Mouse (Mus musculus): ENCODE measurements around the gene Hk1.

The Hk1 gene

DNA sequence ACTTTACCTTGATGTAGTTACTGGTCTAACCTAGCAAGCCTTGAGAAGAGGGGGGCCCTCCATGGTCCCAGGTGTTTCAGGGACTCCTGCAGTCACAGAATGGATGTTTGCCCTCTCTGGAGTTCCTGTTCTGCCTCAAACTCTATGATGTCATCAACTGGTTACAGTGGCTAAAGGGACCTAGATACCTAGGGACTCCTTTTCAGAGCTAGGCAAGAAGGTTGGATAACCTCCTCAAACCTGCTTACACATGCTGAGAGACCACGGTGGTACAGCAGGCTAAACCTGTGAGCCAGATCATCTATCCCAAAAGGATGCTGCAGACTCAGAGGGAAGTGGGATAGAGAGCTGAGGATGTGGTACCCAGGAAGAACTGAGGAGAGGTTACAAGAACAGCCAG lies at the start of gene Hk1:
TSS of gene Hk1 (minus strand) at position 101 of the 400 bp plus-strand sequence.
- no peak for DNase-seq (ENCODE audit: low spot score)

GRCm38 (mm10) chr10:62425081-62425871 lies 45.6 kb upstream of the Hk1 start:
- no peak for DNase-seq (ENCODE audit: low spot score)

GRCm38 (mm10) chr10:62422255-62422654 lies 42.5 kb upstream of the Hk1 start, which contains the start of gene Hkdc1:
Hkdc1 (minus strand) TSS chr10:62422491.
- DNase-seq (ENCODE audit: low spot score): no peak

- no peak for DNase-seq (ENCODE audit: low spot score)
Measured at GRCm38 (mm10) chr10:62421127-62421526, 41.4 kb upstream of the Hk1 start.

DNA sequence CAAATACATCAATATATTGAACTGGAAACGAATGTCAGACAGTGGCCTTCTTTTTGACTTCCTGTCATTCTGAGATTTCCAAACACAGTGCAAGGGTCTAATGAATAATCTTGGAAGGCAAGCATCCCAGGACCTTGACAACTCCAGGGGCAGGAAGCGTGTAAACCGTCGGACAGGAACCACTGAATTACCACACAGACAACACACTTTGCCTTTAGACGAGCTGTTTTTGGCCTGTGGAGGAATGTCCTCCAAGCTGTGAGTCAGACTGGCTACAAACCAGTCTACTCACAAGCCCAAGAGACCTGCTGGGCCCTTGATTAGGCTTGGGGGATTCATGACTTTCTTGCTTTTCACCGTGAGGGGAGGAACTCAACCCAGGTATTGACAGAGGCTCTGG lies 40.7 kb upstream of the Hk1 start:
- no peak for DNase-seq (ENCODE audit: low spot score)

DNA sequence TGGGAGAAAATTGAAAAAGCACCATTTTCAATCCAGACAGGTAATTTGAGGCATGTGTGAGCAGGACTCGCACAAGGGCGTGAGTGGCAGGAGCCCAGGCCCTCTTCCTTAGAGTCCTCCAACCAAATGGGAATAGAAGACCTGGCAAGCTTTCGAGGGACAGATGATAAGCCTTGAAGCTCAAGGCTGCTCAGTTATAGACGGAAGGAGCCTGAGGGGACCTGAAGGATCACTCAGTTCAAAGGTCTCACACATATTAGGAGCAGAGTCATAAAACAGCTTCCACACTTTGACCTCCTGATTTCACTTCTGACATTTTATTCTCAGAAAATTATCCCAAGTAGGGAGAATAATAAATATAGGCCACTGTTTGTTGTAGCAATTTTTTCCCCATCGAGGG lies 39.7 kb upstream of the Hk1 start:
- no peak for DNase-seq (ENCODE audit: low spot score)

GRCm38 (mm10) chr10:62418831-62419356 lies 39.2 kb upstream of the Hk1 start:
- no peak for DNase-seq (ENCODE audit: low spot score)

GRCm38 (mm10) chr10:62413606-62413982 lies 33.9 kb upstream of the Hk1 start:
- no peak for DNase-seq (ENCODE audit: low spot score)

GRCm38 (mm10) chr10:62412906-62413605 lies 33.3 kb upstream of the Hk1 start:
- DNase-seq (ENCODE audit: low spot score): no peak

- DNase-seq (ENCODE audit: low spot score): no peak
Measured at GRCm38 (mm10) chr10:62411431-62412410, 32.0 kb upstream of the Hk1 start.

DNA sequence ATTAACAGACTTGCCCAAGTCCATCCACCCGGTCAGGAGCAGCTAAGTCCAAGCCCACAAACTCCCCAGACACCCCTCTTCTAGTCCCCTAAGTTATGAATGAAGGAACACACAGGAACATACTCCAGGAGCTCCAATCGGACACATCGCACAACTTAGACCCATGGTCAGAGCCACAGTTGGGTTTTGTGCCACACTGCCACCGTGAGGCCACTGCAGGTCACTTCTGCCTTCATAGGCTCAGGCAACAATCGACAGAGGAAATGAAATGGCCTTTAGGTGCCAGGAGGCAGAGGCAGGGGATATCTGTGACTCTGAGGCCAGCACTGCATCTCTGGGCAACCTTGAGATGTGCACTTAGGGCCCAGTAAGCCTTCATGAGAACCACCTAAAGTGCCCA lies 31.2 kb upstream of the Hk1 start:
- DNase-seq (ENCODE audit: low spot score): peak; percentile 80

GRCm38 (mm10) chr10:62404901-62405300 lies 25.2 kb upstream of the Hk1 start:
- peak; percentile 71 for DNase-seq (ENCODE audit: low spot score)

DNA sequence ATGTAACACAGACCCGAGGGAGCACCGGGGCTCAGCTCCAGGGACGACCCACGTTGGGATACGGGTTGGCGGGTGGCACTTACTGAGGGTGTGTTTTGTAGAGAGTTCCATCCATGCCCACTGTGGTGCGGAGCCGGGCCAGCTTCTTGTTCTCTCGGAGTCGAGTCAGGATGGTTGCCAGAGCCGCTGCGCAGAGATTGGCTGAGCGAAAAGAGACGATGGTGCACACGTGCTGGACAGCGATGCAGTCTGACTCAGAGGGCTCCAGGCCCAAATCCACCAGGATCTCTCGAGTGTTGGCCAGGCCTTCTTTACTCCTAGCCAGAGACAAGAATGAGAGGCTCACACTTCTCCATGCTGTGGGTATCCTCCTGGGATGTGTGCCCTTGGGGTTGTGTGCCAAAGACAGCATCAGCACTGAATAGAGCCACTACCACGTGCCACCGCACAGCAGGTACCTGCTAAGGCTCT lies 22.0 kb upstream of the Hk1 start:
- no peak for DNase-seq (ENCODE audit: low spot score)

DNA sequence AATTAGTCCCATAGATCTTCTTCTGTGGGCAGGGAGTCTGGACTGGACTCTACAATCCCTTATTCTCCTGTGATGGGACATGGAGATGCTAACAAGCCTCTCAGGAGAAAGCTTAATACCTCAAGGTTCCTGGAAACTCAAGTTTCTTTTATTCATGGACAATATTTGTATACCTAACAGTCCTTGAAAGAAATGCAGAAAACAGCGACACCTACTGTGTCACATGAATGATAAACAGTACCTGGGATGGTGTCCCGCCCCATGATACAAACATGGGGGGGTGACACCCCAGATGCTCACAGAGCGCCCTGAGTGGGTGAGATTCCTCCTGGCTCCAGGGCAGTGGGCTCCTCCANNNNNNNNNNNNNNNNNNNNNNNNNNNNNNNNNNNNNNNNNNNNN lies 3.3 kb upstream of the Hk1 start:
- no peak for DNase-seq (ENCODE audit: low spot score)

GRCm38 (mm10) chr10:62380936-62381335 lies 1.2 kb upstream of the Hk1 start:
- no peak for DNase-seq (ENCODE audit: low spot score)

DNA sequence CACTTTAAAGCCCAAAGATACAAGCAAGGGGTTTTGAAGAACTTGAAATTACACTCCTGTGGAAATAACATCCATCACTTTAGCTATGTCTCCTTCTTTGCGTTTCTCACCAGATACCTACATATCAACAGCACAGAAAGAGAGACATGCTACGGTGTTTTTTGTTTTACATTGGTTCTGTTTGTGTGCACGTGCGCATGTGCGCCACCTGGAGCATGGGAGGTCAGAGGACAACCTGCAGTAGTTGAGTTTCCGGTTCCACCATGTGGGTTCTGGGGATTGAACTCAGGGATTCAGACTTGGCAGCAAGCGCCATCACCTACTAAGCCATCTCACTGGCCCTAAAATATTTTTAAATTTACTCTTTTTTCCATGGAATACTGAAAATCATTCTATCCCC lies 20.9 kb downstream of the Hk1 start:
- no peak for DNase-seq (ENCODE audit: low spot score)

DNA sequence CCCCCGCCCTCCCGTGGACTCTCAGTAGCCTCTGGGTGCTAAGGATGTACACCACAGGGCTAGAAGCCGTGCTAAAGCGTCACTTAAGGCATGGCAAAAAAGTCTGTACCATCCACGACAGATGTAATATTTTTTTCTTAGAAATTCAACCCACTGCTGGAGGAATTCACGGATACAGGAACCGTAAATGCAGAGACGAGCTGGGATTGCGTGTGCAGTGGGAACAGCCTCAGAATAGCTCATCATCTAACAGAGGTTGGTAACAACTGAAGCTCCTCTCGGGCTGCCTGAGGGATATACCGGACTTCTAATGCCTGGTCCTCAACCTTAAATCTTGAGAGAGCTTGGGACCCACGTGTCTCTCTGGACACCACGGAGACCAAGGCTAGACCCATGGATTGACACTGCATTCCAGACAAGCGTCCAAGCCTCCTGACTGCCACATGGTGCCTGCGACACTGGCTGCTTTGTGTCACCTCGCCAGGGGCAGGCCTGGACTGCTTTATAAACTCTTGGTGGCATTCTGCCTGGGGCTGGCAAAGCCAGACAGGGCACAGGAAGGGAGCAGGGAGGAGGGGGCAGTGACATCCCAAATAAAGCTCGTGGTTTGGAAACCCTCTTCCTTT lies 23.5 kb downstream of the Hk1 start:
- DNase-seq (ENCODE audit: low spot score): no peak

DNA sequence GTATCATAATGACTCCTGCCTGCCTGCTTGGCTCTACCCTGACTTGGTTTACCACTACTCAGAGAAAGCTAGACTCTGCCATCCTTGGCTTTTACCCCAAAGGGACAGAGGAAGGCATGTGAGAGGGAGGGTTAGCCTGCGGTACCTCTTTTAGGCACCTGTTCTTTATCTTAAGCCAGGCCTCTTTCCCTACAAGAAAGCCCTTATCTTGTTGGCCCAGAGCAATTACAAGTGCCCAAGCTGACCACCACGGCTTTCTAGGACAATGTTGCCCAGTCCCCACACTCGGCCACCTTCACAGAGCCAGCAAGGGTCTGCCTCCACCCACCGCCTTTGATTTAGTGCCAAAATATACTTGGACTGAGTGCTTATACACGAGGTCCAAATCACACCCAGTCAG lies 34.6 kb downstream of the Hk1 start:
- no peak for DNase-seq (ENCODE audit: low spot score)

DNA sequence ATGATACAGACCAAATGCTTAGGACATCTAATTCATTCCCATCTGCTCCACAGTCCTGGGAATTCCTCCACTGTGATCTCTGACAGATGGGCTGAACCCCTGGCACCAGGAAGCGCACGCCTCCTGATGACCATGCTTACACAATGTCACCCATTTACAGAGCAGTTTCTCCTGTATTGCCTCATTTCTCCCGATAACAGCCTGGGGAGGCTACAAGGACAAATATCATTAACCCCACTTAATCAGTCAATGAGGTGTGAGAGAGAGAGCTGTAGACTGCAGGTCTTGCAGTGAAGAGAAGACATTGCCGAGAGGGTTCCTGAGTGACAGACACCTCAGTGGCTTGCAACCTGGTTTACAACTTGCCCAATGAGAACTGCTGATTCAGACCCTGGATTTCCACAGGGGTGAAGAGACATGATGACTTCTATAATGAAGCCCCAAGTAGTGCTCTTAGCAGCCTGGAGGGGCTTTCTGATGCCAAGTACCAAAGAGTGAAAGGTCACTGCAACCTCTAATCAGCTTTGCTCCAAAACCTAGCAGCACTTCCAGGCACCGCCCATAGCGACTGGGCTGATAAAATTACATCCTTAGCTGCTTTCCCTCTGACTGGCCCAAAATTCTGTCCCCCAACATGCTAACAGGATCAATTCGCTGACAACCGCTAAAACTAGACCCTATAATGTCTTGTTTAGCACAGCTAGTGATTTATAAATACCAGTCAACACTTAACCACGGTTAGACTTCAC lies 35.5 kb downstream of the Hk1 start:
- DNase-seq (ENCODE audit: low spot score): no peak

DNA sequence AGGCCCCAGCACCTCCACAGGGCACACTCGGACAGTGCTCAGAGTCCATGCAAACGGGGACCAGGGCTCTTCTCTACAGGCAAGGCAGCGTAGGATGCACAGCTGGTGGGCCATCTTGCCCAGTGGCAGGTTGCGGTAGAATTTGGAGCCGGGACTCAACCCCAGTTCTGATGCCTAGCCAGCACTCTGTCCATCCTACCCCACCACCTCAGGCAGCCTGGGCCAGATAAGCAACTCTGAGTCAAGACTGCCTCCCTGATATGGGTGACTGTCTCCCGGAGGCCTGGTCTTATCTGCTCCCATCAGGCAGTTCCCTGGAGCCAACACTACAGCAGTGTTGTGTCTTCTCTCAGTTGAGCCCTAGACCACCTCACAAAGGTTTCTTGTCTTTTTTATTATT lies 37.2 kb downstream of the Hk1 start:
- no peak for DNase-seq (ENCODE audit: low spot score)

- DNase-seq (ENCODE audit: low spot score): no peak
Measured at GRCm38 (mm10) chr10:62341956-62342355, 37.8 kb downstream of the Hk1 start.
